Mouse (Mus musculus) intestine, postnatal 0 days (tissue): ENCODE measurements around the gene Spef1. TPM values are rescaled to one million over a fixed set of nuclear protein-coding genes. Genes with fewer than 3 reads are reported as not detected.
A peak's percentile ranks its signal among the peaks of the same experiment; 100 is the strongest.

ENCODE experiments used
- ATAC-seq: fragments of 200-750 bp; cut with Nextera tagmentation; 2 replicates; pipeline ENCODE4 v1.8.0; 2017; ENCODE audit warnings: mild to moderate bottlenecking, moderate TSS enrichment, moderate library complexity
- H3K27ac ChIP-seq: fragments of 300-500 bp; sonication (generic); 2 replicates; pipeline ENCODE4 v1.5.1; 2014; ENCODE audit warnings: mild to moderate bottlenecking, low read depth, low read length, moderate library complexity
- H3K27me3 ChIP-seq: fragments of 300-500 bp; sonication (generic); replicated peaks from 2 replicates; pipeline ENCODE4 v1.6.1; 2014; ENCODE audit warnings: low read length, mixed read lengths; ENCODE audit not compliant: control insufficient read depth, insufficient read depth
- H3K36me3 ChIP-seq: fragments of 300-500 bp; sonication (generic); 2 replicates; pipeline ENCODE4 v1.6.1; 2014; ENCODE audit warnings: mild to moderate bottlenecking, moderate library complexity; ENCODE audit not compliant: control insufficient read depth, insufficient read depth
- H3K4me1 ChIP-seq: fragments of 300-500 bp; sonication (generic); replicated peaks from 2 replicates; pipeline ENCODE4 v1.6.1; 2014; ENCODE audit warnings: antibody characterized with exemption, low read length, mixed read lengths; ENCODE audit not compliant: control insufficient read depth, insufficient read depth
- H3K4me2 ChIP-seq: fragments of 300-500 bp; sonication (generic); replicated peaks from 2 replicates; pipeline ENCODE4 v1.6.1; 2014; ENCODE audit warnings: low read depth, mild to moderate bottlenecking, moderate library complexity
- H3K4me3 ChIP-seq: fragments of 300-500 bp; sonication (generic); 2 replicates; pipeline ENCODE4 v1.5.1; 2014; ENCODE audit warnings: low read depth, low read length
- H3K9ac ChIP-seq: fragments of 300-500 bp; sonication (generic); 2 replicates; pipeline ENCODE4 v1.6.1; 2014; ENCODE audit warnings: mild to moderate bottlenecking, low read depth, low read length
- H3K9me3 ChIP-seq: fragments of 300-500 bp; sonication (generic); 2 replicates; pipeline ENCODE4 v1.6.1; 2016; ENCODE audit warnings: mixed run types; ENCODE audit not compliant: control insufficient read depth
- CTCF ChIP-seq: sonication (generic); IDR thresholded peaks from 2 replicates; pipeline ENCODE4 v1.5.1; 2016; ENCODE audit warnings: low read depth, mild to moderate bottlenecking, control low read depth, antibody characterized with exemption, moderate library complexity
- WGBS: fragments of 180-500 bp; shearing (Covaris S2); extraction: QIAGEN DNeasy Blood & Tissue Kit; methylation state at CpG from one replicate; pipeline ENCODE4 v1.1.7; 2014; 5-methylcytosine and 5-hydroxymethylcytosine counted together
- polyA plus RNA-seq: library from polyadenylated mRNA; unstranded; fragments of >200 nt; fragmentation: Nextera tagmentation; extraction: Ambion mirVana; gene quantifications from 2 replicates; pipeline ENCODE4 v1.2.1, GENCODE M21; 2015

Spef1 gene
- polyA plus RNA-seq, 1 experiment from 2014 or later, result 2.0 TPM

DNA sequence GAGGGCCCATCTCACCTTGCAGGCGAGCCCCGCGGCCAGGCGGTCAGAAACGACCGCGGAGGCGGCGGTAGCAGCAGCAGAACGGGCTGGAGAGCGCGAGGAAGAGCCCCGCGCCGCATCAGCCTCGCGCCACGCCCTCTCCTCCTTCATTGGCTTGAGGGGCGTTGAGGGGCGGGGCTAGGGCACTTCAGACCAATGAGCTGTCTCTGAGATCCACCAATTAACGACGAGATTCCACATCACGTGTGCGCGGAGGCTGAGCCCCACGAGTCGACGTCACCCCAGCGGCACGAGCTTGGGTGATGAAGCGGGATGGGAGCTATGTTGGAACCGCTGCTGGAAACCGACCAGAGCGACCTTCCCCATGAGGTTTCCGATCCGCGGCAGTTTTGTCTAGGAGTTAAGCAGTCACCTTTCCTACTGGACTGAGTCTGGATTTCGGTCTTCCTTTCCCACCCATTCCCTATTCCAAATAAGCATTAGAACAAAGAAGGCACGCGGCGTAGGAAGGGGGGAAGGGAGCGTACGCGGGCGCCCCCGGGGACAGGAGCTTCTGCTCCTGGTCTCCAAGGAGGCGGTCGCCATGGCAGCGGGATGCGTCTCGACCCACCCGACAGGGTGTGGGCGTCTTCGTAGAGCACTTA is 27.0 kb downstream of the Spef1 start, which contains the start of gene 1700037H04Rik:
TSS of gene 1700037H04Rik (minus strand) at position 144 of the 644 bp plus-strand sequence.
- Histone ChIP-seq H3K4me3 (peak within 1 kb of the TSS; percentile 70), H3K36me3 (no peaks in the 10 kb centered on the region), H3K4me2 (peak within 1 kb of the TSS; percentile 96), H3K4me1 (no peaks in the 10 kb centered on the region; the same call in none of the 2 replicates), H3K27ac (peak within 1 kb of the TSS; percentile 86), H3K9me3 (no peaks in the 10 kb centered on the region), H3K27me3 (no peaks in the 10 kb centered on the region), H3K9ac (peak within 1 kb of the TSS; percentile 62)
- peak; percentile 91 for ATAC-seq
- WGBS, result under 1% methylated on average over 54 of the region's 54 CpGs
- TF ChIP-seq CTCF, result no peak

DNA sequence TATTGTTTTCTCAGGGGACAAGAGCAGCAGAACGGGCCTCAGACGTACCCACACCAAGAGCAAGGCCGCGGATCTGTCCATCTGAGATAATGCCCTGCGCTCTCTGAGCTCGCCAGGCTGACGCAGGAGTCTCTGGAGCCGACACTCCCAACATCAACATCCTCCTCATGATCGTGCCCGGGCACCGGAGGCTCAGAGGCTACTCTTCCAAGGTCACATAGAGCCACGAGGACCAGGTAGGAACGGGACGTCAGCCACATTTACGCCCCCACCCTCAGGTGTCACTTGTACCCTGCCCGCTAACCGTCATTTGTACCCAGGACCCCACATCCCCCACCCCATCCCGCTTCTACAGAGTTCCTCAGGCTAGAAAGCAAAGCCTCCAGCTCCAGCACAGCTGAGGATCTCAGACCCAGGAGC is 27.6 kb downstream of the Spef1 start:
- H3K9me3 ChIP-seq, result no peaks in the 10 kb centered on the region
- H3K4me3 ChIP-seq, result peak overlapping the region; percentile 70
- H3K4me1 ChIP-seq, result no peaks in the 10 kb centered on the region; the same call in none of the 2 replicates
- no peaks in the 10 kb centered on the region for H3K27me3 ChIP-seq
- under 1% methylated on average over 18 of the region's 18 CpGs for WGBS
- peak overlapping the region; percentile 96 for H3K4me2 ChIP-seq
- peak overlapping the region; percentile 82 for H3K27ac ChIP-seq
- H3K36me3 ChIP-seq, result peaks cover 4% of the 10 kb centered on the region; the same call in 1 of the 2 replicates
- H3K9ac ChIP-seq, result peak overlapping the region; percentile 62
- no peak for TF ChIP-seq CTCF
- ATAC-seq, result peak; percentile 62

- Histone ChIP-seq H3K9ac (no peak overlapping the region), H3K9me3 (no peaks in the 10 kb centered on the region), H3K27me3 (no peaks in the 10 kb centered on the region), H3K4me2 (no peak overlapping the region), H3K4me1 (no peaks in the 10 kb centered on the region; the same call in 1 of the 2 replicates), H3K27ac (no peak overlapping the region; the same call in 1 of the 2 replicates), H3K36me3 (peaks cover 13% of the 10 kb centered on the region), H3K4me3 (no peak overlapping the region)
- TF ChIP-seq CTCF, result no peak
- 90% methylated on average over 7 of the region's 7 CpGs for WGBS
- no peak for ATAC-seq
These were observed 30.1 kb downstream of the Spef1 start for GRCm38 (mm10) chr2:131156987-131157386.

DNA sequence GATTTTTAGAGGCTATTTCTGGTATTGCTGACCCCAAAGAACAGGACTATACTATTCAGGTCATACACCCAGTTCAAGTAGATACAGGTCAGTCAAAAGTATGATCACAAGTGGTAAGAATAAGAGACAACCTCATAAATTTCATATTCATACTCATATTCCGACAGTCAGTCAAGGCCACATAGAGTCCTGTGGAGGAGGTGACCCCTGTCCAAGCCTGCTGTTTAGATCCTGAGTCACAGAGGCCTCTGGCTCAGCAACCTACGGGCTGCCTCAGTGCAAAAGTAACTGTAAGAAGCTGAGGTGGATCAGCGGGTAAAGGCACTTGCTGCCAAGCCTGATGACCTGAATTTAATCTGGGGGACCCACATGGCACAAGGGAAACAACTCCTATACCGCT is 33.0 kb downstream of the Spef1 start:
- no peaks in the 10 kb centered on the region; the same call in 1 of the 2 replicates for H3K4me1 ChIP-seq
- 93% methylated on average over 4 of the region's 4 CpGs for WGBS
- H3K4me3 ChIP-seq, result no peak overlapping the region
- H3K27ac ChIP-seq, result no peak overlapping the region
- no peak overlapping the region for H3K9ac ChIP-seq
- no peak overlapping the region for H3K4me2 ChIP-seq
- ATAC-seq, result no peak
- H3K27me3 ChIP-seq, result no peaks in the 10 kb centered on the region
- peaks cover 28% of the 10 kb centered on the region for H3K36me3 ChIP-seq
- no peaks in the 10 kb centered on the region for H3K9me3 ChIP-seq
- no peak for TF ChIP-seq CTCF

GRCm38 (mm10) chr2:131152166-131152730 is 34.8 kb downstream of the Spef1 start:
- H3K27ac ChIP-seq, result no peak overlapping the region
- no peak overlapping the region for H3K4me3 ChIP-seq
- H3K9ac ChIP-seq, result no peak overlapping the region
- H3K36me3 ChIP-seq, result peaks cover 45% of the 10 kb centered on the region
- whole genome bisulfite sequencing, result 78% methylated on average over 7 of the region's 7 CpGs
- H3K4me1 ChIP-seq, result no peaks in the 10 kb centered on the region
- no peak for ATAC-seq
- H3K9me3 ChIP-seq, result no peaks in the 10 kb centered on the region
- TF ChIP-seq CTCF, result no peak
- H3K27me3 ChIP-seq, result no peaks in the 10 kb centered on the region
- no peak overlapping the region for H3K4me2 ChIP-seq

GRCm38 (mm10) chr2:131149254-131149578 is 37.9 kb downstream of the Spef1 start:
- no peak overlapping the region for H3K27ac ChIP-seq
- H3K9me3 ChIP-seq, result no peaks in the 10 kb centered on the region
- H3K9ac ChIP-seq, result no peak overlapping the region
- WGBS, result 89% methylated on average over 3 of the region's 3 CpGs
- peaks cover 70% of the 10 kb centered on the region for H3K36me3 ChIP-seq
- no peaks in the 10 kb centered on the region for H3K4me1 ChIP-seq
- no peak for ATAC-seq
- H3K4me3 ChIP-seq, result no peak overlapping the region
- no peaks in the 10 kb centered on the region for H3K27me3 ChIP-seq
- TF ChIP-seq CTCF, result no peak
- H3K4me2 ChIP-seq, result no peak overlapping the region
